Mouse (Mus musculus) testis, adult 2 months (tissue): ENCODE results near the gene Krtap5-4. TPM values are rescaled to one million over a fixed set of nuclear protein-coding genes. Genes with fewer than 3 reads are reported as not detected.
"Not testable (repeated sequence)": the region's sequence is repeated elsewhere in the genome, so short reads cannot be mapped to it uniquely, and the experiment has no call there.

Experiments used
- H3K27ac ChIP-seq: fragments of 200-500 bp; 2 replicates; pipeline ENCODE4 v1.5.1; 2012; ENCODE audit warnings: low read depth, low read length; ENCODE audit not compliant: control insufficient read depth, insufficient read depth
- H3K27me3 ChIP-seq: fragments of 200-500 bp; 2 replicates; pipeline ENCODE4 v1.6.1; 2012; ENCODE audit warnings: mild to moderate bottlenecking, low read length, moderate library complexity; ENCODE audit not compliant: control insufficient read depth, insufficient read depth
- H3K36me3 ChIP-seq: fragments of 200-500 bp; 2 replicates; pipeline ENCODE4 v1.6.1; 2012; ENCODE audit warnings: mild to moderate bottlenecking, low read length; ENCODE audit not compliant: control insufficient read depth, insufficient read depth
- H3K4me1 ChIP-seq: fragments of 200-500 bp; 2 replicates; pipeline ENCODE4 v1.6.1; 2012; ENCODE audit warnings: low read length; ENCODE audit not compliant: control insufficient read depth, insufficient read depth
- H3K4me3 ChIP-seq: fragments of 200-500 bp; 2 replicates; pipeline ENCODE4 v1.5.1; 2012; ENCODE audit warnings: low read depth, mild to moderate bottlenecking, low read length, moderate library complexity, mixed read lengths; ENCODE audit not compliant: control insufficient read depth
- CTCF ChIP-seq: fragments of 200-500 bp; IDR thresholded peaks from 2 replicates; pipeline ENCODE4 v1.5.1; 2012; ENCODE audit warnings: low read depth, mild to moderate bottlenecking, inconsistent platforms, low read length, moderate library complexity; ENCODE audit not compliant: control insufficient read depth, insufficient read depth, insufficient replicate concordance
- POLR2A ChIP-seq: fragments of 200-500 bp; IDR thresholded peaks from 2 replicates; pipeline ENCODE4 v1.6.1; 2012; ENCODE audit warnings: low read depth, mild to moderate bottlenecking, inconsistent platforms, low read length, moderate library complexity; ENCODE audit not compliant: control insufficient read depth
- polyA plus RNA-seq: library from polyadenylated mRNA; depleted of rRNA; stranded (reverse); fragments of >200 nt; gene quantifications from 2 replicates; pipeline ENCODE4 v1.2.3, GENCODE M21; 2012; rRNA removed

Gene Krtap5-4
- not detected in 2 replicates for polyA plus RNA-seq

DNA sequence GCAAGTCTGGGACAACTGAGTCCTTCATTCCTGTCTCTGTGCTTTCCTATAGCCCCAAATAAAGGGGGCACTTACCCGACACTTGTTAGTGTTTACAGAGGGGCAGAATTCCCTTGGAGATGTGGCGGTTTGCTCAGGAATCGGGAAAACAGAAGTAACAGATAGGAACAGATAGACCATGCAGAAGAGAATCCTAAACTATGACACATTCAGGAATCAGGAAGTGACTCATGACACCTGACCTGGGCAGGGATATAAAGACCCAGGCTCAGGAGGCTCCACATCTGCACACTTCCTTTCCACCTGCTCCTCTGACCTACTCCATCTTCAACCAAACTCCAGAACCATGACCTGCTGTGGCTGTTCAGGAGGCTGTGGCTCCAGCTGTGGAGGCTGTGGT is at the start of gene Krtap5-4:
Gene Krtap5-4 (plus strand): TSS at position 301 of the 400 bp plus-strand sequence.
- TF ChIP-seq POLR2A (no peak), CTCF (no peak)
- H3K4me1 ChIP-seq: no peaks in the 10 kb centered on the region
- no peak within 1 kb of the TSS for H3K27ac ChIP-seq
- H3K4me3 ChIP-seq: no peak within 1 kb of the TSS
- no peaks in the 10 kb centered on the region for H3K27me3 ChIP-seq
- no peaks in the 10 kb centered on the region for H3K36me3 ChIP-seq

DNA sequence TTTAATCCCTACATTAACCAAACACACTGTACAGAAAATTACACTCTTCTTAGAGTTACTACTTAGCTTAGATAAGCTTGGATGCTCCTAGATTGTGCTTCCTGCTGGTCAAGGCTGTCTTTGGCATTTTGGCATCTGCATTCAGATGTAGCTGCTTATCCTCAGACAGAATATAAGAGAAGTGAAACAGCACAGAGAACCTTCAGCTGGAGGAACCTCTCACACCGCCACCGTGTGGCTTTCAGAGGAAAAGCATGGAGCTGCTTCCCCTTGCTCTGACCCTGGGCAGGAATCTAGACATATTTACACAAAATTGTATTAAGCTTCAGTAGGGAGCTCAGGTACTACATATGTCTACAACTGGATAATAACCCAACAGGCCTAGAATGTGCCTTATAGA is 47.8 kb upstream of the Krtap5-4 start:
- Histone ChIP-seq H3K4me3 (no peak overlapping the region), H3K4me1 (no peaks in the 10 kb centered on the region), H3K27me3 (no peaks in the 10 kb centered on the region), H3K27ac (no peak overlapping the region), H3K36me3 (no peaks in the 10 kb centered on the region)
- TF ChIP-seq CTCF (peak; percentile 45; the same call in 1 of the 2 replicates), POLR2A (no peak)

GRCm38 (mm10) chr7:142258254-142258653 is 45.1 kb upstream of the Krtap5-4 start, which contains the start of gene Gm2431:
Gene Gm2431, minus strand, starts transcription at chr7:142258354.
- not testable (repeated sequence) for H3K4me3 ChIP-seq, H3K4me1 ChIP-seq, H3K27me3 ChIP-seq, H3K27ac ChIP-seq, H3K36me3 ChIP-seq

GRCm38 (mm10) chr7:142274263-142274662 is 29.1 kb upstream of the Krtap5-4 start, which contains the start of gene Gm4559:
Gene Gm4559, minus strand, starts transcription at chr7:142274363.
- H3K27ac ChIP-seq, H3K4me3 ChIP-seq, H3K27me3 ChIP-seq, H3K36me3 ChIP-seq, H3K4me1 ChIP-seq: not testable (repeated sequence)

DNA sequence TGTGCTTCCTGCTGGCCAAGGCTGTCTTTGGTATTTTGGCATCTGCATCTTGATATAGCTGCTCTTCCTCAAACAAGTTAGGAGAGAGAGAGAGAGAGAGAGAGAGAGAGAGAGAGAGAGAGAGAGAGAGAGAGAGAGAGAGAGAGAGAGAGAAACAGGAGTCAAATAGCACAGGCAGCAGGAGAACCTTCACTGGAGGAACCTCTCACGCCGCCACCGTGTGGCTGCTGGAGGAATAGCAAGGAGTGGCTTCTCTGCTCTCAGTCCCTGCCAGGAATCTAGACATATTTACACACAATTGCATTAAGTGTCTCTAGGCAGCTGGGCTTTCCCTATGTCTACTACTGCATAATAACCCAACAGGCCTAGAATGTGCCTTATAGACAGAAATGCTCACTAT is 25.2 kb upstream of the Krtap5-4 start:
- not testable (repeated sequence) for H3K4me3 ChIP-seq, H3K36me3 ChIP-seq, H3K4me1 ChIP-seq, H3K27me3 ChIP-seq, H3K27ac ChIP-seq
- peak; percentile 67; the same call in 1 of the 2 replicates for TF ChIP-seq CTCF

- H3K27me3 ChIP-seq, H3K4me3 ChIP-seq, H3K4me1 ChIP-seq, H3K36me3 ChIP-seq, H3K27ac ChIP-seq: not testable (repeated sequence)
These were observed 24.1 kb upstream of the Krtap5-4 start for GRCm38 (mm10) chr7:142279291-142279690.

- H3K4me3 ChIP-seq: peak overlapping the region; percentile 62
These were observed 20.5 kb upstream of the Krtap5-4 start for GRCm38 (mm10) chr7:142282847-142283246.

DNA sequence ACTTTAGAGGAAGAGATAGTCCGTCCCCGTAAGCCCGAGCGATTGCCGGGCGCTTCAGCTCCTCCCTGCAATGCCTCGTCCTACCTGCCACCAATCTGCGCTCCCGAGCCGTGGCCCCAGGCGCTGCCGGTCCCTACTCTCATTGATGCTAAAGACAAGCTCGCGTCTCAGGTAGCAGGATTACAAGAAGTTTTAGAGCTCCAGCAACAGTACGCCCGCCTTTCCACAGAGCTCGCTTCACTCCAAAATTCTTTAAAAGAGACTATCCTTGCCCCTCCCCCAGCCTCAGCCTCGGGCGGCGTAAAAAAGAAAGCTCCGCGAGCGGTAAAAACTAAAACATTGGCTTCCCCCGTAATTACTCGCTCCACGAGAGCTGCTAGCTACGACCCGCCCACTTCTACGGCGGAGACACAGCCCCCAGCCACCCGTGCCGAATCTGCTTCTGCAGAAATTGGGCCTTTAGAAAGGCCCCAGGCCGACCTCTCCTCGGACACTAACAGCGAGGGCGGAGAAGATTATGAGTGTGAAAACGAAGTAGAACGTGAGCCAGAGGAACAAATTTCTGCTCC is 19.2 kb upstream of the Krtap5-4 start:
- TF ChIP-seq CTCF (no peak), POLR2A (no peak)
- H3K27me3 ChIP-seq: no peaks in the 10 kb centered on the region
- H3K27ac ChIP-seq: peak overlapping the region; percentile 87
- H3K4me3 ChIP-seq: peak overlapping the region; percentile 84
- no peaks in the 10 kb centered on the region for H3K36me3 ChIP-seq
- peaks cover 9% of the 10 kb centered on the region for H3K4me1 ChIP-seq

More at GRCm38 (mm10) chr7:142282847-142283246, 20.5 kb upstream of the Krtap5-4 start:
- not testable (repeated sequence) for H3K36me3 ChIP-seq, H3K27me3 ChIP-seq, H3K4me1 ChIP-seq
- peak overlapping the region; percentile 84 for H3K27ac ChIP-seq
